Mouse (Mus musculus) bone marrow, adult 2 months (tissue): ENCODE results near the gene Hist1h3a. TPM values are rescaled to one million over a fixed set of nuclear protein-coding genes. Genes with fewer than 3 reads are reported as not detected.
A peak's percentile ranks its signal among the peaks of the same experiment; 100 is the strongest.
"Not testable (repeated sequence)": the region's sequence is repeated elsewhere in the genome, so short reads cannot be mapped to it uniquely, and the experiment has no call there.

ENCODE experiments used
- H3K27ac ChIP-seq: fragments of 200-500 bp; 2 replicates; pipeline ENCODE4 v1.5.1; 2012; ENCODE audit warnings: low read depth, mild to moderate bottlenecking, control low read depth, inconsistent platforms, low read length; ENCODE audit not compliant: control insufficient read depth, poor library complexity, insufficient read depth
- H3K4me1 ChIP-seq: fragments of 200-500 bp; 2 replicates; pipeline ENCODE4 v1.6.1; 2011; ENCODE audit warnings: low read length; ENCODE audit not compliant: control insufficient read depth, insufficient read depth
- H3K4me3 ChIP-seq: fragments of 200-500 bp; replicated peaks from 2 replicates; pipeline ENCODE3; 2011; ENCODE audit warnings: mild to moderate bottlenecking, low read depth, low read length, control low read depth; ENCODE audit not compliant: control insufficient read depth
- CTCF ChIP-seq: fragments of 200-500 bp; IDR thresholded peaks from 2 replicates; pipeline ENCODE4 v1.5.1; 2011; ENCODE audit warnings: low read length, control low read depth; ENCODE audit not compliant: control insufficient read depth, insufficient read depth
- POLR2A ChIP-seq: fragments of 200-500 bp; IDR thresholded peaks from 2 replicates; pipeline ENCODE4 v1.6.1; 2011; ENCODE audit warnings: low read depth, mild to moderate bottlenecking, control low read depth, low read length, borderline replicate concordance; ENCODE audit not compliant: control insufficient read depth
- whole genome bisulfite sequencing: fragments of 180-500 bp; shearing (Covaris S2); methylation state at CpG from one replicate; pipeline ENCODE4 v1.1.7; 2018; 5-methylcytosine and 5-hydroxymethylcytosine counted together
- polyA plus RNA-seq: library from polyadenylated mRNA; stranded (reverse); fragments of >200 nt; gene quantifications from 2 replicates; pipeline ENCODE4 v1.2.4, GENCODE M21; 2011; ENCODE audit warnings: low replicate concordance; ENCODE audit not compliant: missing spikeins, insufficient read depth, insufficient read length

Hist1h3a gene
- polyA plus RNA-seq, 1 experiment = 30.9 TPM

GRCm38 (mm10) chr13:23732156-23732804 is 29.9 kb downstream of the Hist1h3a start:
- WGBS = 27% methylated on average over 8 of the region's 8 CpGs
- peaks cover 6% of the 10 kb centered on the region; the same call in 1 of the 2 replicates for H3K4me1 ChIP-seq
- no peak overlapping the region for H3K27ac ChIP-seq
- H3K4me3 ChIP-seq = no peak overlapping the region
- TF ChIP-seq POLR2A = no peak
- peak; percentile 7; the same call in 1 of the 2 replicates for TF ChIP-seq CTCF

GRCm38 (mm10) chr13:23730479-23730878 is 31.7 kb downstream of the Hist1h3a start:
- TF ChIP-seq POLR2A = no peak
- no peak for TF ChIP-seq CTCF
- no peak overlapping the region for H3K27ac ChIP-seq
- no peak overlapping the region for H3K4me3 ChIP-seq
- peaks cover 6% of the 10 kb centered on the region; the same call in 1 of the 2 replicates for H3K4me1 ChIP-seq
- WGBS = 56% methylated on average over 8 of the region's 8 CpGs

- TF ChIP-seq CTCF (no peak), POLR2A (no peak)
- Histone ChIP-seq H3K27ac (no peak overlapping the region; the same call in 1 of the 2 replicates), H3K4me3 (no peak overlapping the region), H3K4me1 (peaks cover 6% of the 10 kb centered on the region; the same call in 1 of the 2 replicates)
- 87% methylated on average over 5 of the region's 5 CpGs for WGBS
Observed at GRCm38 (mm10) chr13:23729706-23730105, 32.5 kb downstream of the Hist1h3a start.

- peak overlapping the region; percentile 65 for H3K27ac ChIP-seq
- TF ChIP-seq POLR2A = no peak
- TF ChIP-seq CTCF = no peak
- no peak overlapping the region for H3K4me3 ChIP-seq
- peaks cover 6% of the 10 kb centered on the region; the same call in 1 of the 2 replicates for H3K4me1 ChIP-seq
- whole genome bisulfite sequencing = 10% methylated on average over 9 of the region's 9 CpGs
Observed at GRCm38 (mm10) chr13:23729192-23729525, 33.0 kb downstream of the Hist1h3a start.

- no peak overlapping the region for H3K4me3 ChIP-seq
- peaks cover 6% of the 10 kb centered on the region; the same call in 1 of the 2 replicates for H3K4me1 ChIP-seq
- TF ChIP-seq CTCF (no peak), POLR2A (no peak)
- peak overlapping the region; percentile 65 for H3K27ac ChIP-seq
- WGBS = 57% methylated on average over 18 of the region's 18 CpGs
Observed at GRCm38 (mm10) chr13:23728472-23729191, 33.6 kb downstream of the Hist1h3a start.

- TF ChIP-seq POLR2A (no peak), CTCF (no peak)
- peaks cover 6% of the 10 kb centered on the region; the same call in 1 of the 2 replicates for H3K4me1 ChIP-seq
- no peak overlapping the region for H3K4me3 ChIP-seq
- WGBS = 40% methylated on average over 1 of the region's 1 CpGs
- no peak overlapping the region for H3K27ac ChIP-seq
Observed at GRCm38 (mm10) chr13:23725213-23725612, 37.0 kb downstream of the Hist1h3a start.

- Histone ChIP-seq H3K27ac (no peak overlapping the region), H3K4me3 (no peak overlapping the region), H3K4me1 (peaks cover 4% of the 10 kb centered on the region; the same call in 1 of the 2 replicates)
- 74% methylated on average over 4 of the region's 4 CpGs for WGBS
- TF ChIP-seq POLR2A (no peak), CTCF (no peak)
Observed at GRCm38 (mm10) chr13:23724239-23724638, 37.9 kb downstream of the Hist1h3a start.

GRCm38 (mm10) chr13:23717593-23718245 is 44.5 kb downstream of the Hist1h3a start:
- not testable (repeated sequence) for H3K4me1 ChIP-seq, H3K4me3 ChIP-seq
- WGBS = 19% methylated on average over 2 of the region's 2 CpGs
- H3K27ac ChIP-seq = peak overlapping the region; percentile 69; the same call in 1 of the 2 replicates
